Mouse (Mus musculus) layer of hippocampus, adult 18-20 months (tissue): ENCODE results near the gene Arhgef26. TPM values are rescaled to one million over a fixed set of nuclear protein-coding genes. Genes with fewer than 3 reads are reported as not detected.

Experiments used
- DNase-seq, 2 experiments: peaks; one replicate each; pipeline ENCODE4 v3.0.0; 2022; ENCODE audit warnings: low spot score in 2 of 2
- long read RNA-seq: library from polyadenylated mRNA; stranded (forward); transcript quantifications from one replicate; pipeline ENCODE4 v2.0.0, GENCODE M21; 2021
- total RNA-seq, 2 experiments: library from RNA; stranded (reverse); gene quantifications; 2 replicates each; pipeline ENCODE4 v1.2.3; 2021

Gene Arhgef26
- total RNA-seq: 10 to 100 TPM; 56.5 to 59.5 TPM
- long read RNA-seq, full-length matches to known transcripts: 85 of 98 reads
- long read RNA-seq, partial matches to known transcripts: 6 of 98 reads
- long read RNA-seq, other reads (novel, unspliced or antisense): 7 of 98 reads

GRCm38 (mm10) chr3:62338044-62338443 is at the start of gene Arhgef26:
Gene Arhgef26 (plus strand): TSS chr3:62338344.
- no peak for DNase-seq

- DNase-seq: no peak
Measured at GRCm38 (mm10) chr3:62310493-62310892, 27.7 kb upstream of the Arhgef26 start.

- DNase-seq: no peak
Measured at GRCm38 (mm10) chr3:62311224-62311623, 26.9 kb upstream of the Arhgef26 start.

DNA sequence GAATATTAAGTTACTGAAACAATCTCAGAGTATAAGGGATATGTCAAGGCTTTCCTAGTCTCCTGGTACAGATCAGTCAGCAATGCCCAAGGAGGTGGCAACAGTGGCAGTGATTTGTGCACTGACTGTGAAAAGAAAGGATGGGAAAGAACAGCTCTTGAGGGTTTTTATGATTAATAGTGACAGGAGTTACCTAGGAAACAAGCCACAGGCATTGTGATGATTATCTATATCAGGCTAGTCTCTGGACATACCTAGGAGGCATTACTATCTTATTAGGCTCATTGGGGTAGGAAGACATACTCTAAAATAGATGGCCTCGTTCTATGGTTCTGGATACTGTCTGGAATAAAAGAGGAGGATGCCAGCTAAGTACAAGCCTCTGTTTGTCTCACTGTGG is 13.4 kb upstream of the Arhgef26 start:
- DNase-seq: no peak

GRCm38 (mm10) chr3:62327903-62328302 is 10.2 kb upstream of the Arhgef26 start:
- no peak for DNase-seq

DNA sequence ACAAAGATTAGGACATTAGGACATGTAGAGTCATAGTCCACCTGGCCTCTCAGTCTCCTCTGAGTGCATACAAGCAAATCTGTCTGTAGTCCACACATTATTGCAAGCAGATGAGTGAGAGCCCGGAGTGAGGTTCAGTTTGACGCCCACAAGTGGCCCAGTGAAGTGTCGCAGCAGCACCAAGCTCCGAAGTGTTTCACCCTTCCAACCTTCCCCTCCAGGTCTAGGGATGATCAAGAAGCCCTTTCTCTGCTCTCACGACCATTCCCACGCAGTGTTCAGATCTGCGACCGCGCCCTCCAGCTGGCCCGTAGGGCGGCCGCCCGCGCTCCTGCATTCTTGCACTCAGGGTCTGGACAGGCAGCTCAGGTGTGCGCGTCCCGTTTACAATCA is 313 bp downstream of the Arhgef26 start:
- DNase-seq: no peak

DNA sequence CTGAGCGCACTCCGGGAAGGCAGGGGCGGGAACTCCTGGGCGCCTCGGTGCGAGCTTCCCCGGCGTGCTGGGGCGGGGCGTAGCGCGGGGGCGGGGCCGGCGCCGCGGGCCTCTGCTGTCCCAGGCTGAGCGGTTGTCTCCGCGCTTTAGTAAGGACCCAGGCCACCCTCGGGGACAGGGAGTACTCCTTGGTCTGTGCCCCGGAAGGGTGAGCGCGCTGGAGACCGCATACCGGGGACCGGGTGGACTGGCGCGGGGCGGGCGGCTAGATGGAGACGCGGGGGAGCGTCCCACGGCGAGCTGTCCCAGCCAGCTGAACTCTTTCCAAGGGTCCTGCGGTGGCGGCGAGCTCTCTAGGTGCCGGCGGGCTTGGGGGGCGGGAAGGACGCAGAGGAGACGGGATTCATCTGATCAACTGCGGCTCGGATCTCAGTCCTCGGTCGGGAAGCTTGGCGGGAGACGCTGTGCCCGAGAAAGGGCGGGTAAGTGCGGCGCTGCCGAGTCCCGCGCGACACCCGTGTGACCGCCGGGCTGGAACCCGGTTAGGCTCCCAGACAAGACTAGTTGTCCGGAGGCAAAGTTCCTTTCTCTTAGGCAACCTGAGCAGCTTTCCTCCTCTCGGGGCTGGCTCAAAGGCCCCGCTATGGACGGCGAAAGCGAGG is 841 bp downstream of the Arhgef26 start:
- no peak for DNase-seq

GRCm38 (mm10) chr3:62339516-62340051 is 1.4 kb downstream of the Arhgef26 start:
- no peak for DNase-seq

GRCm38 (mm10) chr3:62340154-62340760 is 2.1 kb downstream of the Arhgef26 start:
- DNase-seq: no peak

DNA sequence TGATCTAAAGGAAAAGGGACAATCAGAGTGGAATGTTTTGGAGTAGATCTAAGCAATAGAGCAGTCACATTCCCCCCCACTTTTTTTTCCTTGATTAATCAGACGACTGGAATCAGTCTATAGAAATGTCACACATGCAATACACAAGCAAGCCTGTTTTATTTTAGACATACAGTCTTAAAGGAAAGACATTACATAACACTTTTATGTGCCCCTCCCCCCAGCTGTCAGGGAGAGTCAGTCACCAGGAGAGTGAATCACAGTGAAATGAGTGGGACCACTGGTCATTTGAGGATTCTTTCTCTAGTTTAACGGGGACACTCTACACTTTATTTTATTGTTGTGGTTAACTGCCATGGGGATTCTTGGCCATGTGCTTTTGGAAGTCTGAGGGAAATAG is 2.7 kb downstream of the Arhgef26 start:
- no peak for DNase-seq

GRCm38 (mm10) chr3:62341496-62342205 is 3.5 kb downstream of the Arhgef26 start:
- no peak for DNase-seq

DNA sequence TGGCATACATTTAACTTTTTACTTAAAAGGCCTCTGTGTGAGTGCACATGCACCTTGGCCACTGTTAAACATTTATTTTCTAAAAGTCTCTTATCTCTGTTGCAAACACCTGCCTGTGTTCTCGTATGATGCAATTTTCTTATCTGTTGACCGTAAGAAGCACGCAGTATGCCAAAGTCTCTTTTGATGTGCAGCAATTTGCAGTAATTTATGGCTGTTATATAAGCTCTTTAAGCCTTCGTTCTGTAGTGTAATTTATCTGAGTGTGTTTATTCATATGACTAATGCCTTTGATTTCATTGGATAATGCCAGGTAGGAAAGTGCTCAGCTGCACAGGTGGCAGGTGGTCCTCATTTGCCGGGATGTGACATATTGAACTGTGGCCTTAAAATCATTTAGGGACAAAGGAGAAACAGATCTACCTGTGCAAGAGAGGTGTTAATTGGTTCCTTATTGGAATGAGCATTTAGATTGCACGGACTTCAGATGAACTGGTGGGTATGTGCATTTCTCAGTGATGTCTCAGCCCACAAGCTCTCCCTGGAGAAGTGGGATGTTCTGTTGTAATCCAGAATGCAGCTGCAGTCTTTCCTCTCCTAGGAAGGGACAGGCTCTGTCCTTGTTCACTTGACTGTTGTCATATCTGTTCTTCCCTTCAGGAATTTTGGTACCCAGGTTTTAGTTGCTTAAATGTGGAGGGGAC is 10.5 kb downstream of the Arhgef26 start:
- no peak for DNase-seq

GRCm38 (mm10) chr3:62349218-62349897 is 11.2 kb downstream of the Arhgef26 start:
- DNase-seq: no peak

DNA sequence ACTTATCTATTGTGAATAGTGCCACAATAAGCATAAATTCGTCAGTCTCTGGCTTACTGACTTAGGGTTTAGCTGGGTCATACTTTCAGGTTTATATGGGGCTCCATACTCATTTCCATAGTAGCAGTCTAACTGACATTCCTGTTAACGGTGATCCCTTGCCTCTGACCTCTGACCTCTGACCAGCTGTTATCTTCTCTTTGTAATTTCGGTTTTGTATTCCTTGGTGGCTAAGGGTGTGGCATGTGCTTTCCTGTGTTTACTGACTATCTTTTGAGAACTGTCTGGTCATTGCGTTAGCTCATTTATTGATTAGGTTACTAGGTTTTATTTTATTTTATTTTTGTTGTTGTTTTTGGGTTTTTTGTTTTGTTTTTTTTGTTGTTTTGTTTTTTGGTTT is 13.9 kb downstream of the Arhgef26 start:
- DNase-seq: no peak

- no peak for DNase-seq
Measured at GRCm38 (mm10) chr3:62352876-62353275, 14.7 kb downstream of the Arhgef26 start.

GRCm38 (mm10) chr3:62367882-62368281 is 29.7 kb downstream of the Arhgef26 start:
- no peak for DNase-seq

DNA sequence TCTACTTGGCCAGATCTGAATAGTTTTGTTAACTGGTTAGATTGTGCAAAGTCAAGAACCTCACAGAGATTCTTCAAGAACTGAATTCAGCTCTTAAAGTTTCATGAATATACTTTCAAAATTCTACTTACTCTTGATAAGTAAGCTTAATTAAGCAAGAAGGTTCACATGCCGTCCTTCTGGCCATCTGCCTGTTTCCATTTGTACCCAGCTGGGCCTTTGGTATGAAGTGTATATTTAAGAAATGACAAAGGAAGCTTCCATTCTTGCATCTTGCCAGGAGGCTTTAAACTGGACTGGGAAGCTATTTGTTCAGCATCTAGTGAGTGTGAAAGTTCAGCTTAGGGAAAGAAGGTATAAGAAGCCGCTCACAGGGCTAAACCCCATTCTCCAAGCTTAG is 34.7 kb downstream of the Arhgef26 start:
- peak in 1 of 2 experiments; percentile 50 for DNase-seq

DNA sequence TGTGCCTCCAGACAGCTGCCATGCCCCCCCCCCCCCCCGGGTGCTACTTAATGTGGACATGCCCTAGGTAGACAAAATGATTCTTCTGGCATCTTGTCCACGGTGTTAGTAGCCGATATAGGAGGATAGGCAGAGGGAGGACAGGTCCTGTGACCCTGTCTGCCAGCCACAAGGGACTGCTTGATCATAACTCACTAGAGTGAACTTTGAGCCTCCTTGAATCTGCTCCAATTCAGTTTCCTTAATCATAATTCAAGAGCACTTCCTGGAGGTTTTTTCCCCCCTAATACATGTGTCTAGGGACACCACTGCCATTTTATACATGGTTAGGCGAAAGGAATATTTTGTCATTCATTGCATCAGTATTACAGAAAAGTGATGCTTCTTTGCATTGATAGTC is 36.2 kb downstream of the Arhgef26 start:
- no peak for DNase-seq

DNA sequence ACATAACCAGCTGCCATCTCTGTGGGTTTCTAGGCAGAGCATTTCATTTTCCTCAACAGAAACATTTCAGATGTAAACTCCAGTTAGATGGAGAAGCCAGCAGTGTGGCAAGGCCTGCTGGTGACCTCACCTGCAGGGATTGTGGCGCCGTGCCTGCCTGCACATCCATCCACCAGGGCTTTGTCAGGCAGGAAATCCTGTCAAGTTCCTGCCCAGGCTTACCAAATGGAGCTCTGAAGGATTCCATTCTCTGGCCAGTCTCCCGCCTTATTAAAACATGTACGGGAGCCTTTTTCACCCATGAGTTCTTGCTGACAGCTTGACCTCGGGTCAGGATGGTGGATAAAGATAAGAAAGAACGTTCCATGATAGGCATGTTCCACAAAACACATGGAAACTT is 36.7 kb downstream of the Arhgef26 start:
- DNase-seq: no peak

DNA sequence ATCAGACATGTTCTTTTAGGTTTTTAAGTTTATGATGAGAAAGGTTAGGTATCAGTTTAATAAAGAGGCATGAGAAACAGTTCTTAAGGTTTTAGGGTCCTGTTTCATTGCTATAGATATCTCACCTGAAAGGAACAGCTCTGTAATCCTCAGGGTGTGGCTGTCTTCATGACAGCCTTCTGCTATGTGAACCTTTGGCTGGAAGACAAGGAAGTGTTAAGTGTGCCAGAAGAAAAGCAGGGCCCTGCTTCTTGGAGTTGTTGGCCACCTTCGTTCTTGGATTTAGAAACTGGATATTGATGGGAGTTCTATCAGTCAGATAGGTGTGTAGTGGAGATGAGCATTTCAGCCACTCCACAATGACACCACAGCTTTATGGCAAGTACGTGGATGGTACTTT is 38.6 kb downstream of the Arhgef26 start:
- no peak for DNase-seq

- no peak for DNase-seq
Measured at GRCm38 (mm10) chr3:62379946-62380345, 41.8 kb downstream of the Arhgef26 start.
